Mouse (Mus musculus): ENCODE measurements around the gene I0C0044D17Rik. TPM values are rescaled to one million over a fixed set of nuclear protein-coding genes. Genes with fewer than 3 reads are reported as not detected.
A peak's percentile ranks its signal among the peaks of the same experiment; 100 is the strongest.

I0C0044D17Rik gene
- total RNA-seq, 2 experiments from 2014 or later: not detected

GRCm38 (mm10) chr4:98836519-98836918 is 12.9 kb upstream of the I0C0044D17Rik start:
- no peak for DNase-seq (ENCODE audit: low spot score in 2 of 2)
- intact Hi-C loops (cut with DNase I): no loop called here

- intact Hi-C loops (cut with DNase I): no loop called here
- DNase-seq (ENCODE audit: low spot score in 2 of 2): no peak
Observed at GRCm38 (mm10) chr4:98834782-98835181, 11.1 kb upstream of the I0C0044D17Rik start.

- DNase-seq (ENCODE audit: low spot score in 2 of 2): no peak
- intact Hi-C loops (cut with DNase I): no loop called here
Observed at GRCm38 (mm10) chr4:98831726-98832125, 8.1 kb upstream of the I0C0044D17Rik start.

DNA sequence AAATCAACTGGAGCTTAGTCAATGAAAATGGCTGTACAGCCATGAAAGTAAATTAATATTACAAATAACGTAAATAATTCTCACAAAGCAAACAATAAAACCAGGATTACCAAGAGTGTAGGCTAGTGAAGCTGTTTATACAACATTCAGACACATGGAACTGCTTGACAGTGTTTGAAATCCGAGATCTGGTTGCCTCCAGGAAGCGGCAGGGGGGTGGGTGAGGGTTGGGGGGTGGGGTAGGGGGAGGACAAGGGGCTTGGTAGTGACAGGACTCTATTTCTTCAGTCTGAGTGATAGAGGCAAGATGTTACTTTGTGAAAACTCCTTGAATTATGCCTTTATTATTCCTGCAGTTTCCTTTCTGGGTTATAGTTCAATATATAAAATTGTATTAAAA is 3.1 kb upstream of the I0C0044D17Rik start:
- intact Hi-C loops (cut with DNase I): no loop called here

DNA sequence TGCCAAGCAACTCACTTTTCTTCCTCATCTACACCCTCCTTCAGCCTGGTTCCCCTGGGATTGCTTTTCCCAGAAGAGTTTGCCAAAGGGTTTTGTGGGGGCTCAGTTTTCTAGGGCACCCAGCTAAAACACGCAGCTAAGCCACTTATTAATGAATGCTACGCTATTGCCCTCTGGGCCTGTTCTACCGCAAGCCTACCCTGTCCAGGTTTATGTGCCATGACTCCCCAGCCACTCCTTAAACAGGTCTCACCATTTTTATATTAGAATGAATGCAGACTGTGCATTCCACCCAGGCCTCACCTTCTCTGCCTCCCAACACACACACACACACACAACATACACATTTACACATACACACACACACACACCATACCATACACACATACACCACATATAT is 593 bp downstream of the I0C0044D17Rik start:
- intact Hi-C loops (cut with DNase I): no loop called here
- no peak for DNase-seq (ENCODE audit: low spot score in 2 of 2)

More for the DNA sequence above, 3.1 kb upstream of the I0C0044D17Rik start:
- DNase-seq (ENCODE audit: low spot score in 2 of 2): no peak

DNA sequence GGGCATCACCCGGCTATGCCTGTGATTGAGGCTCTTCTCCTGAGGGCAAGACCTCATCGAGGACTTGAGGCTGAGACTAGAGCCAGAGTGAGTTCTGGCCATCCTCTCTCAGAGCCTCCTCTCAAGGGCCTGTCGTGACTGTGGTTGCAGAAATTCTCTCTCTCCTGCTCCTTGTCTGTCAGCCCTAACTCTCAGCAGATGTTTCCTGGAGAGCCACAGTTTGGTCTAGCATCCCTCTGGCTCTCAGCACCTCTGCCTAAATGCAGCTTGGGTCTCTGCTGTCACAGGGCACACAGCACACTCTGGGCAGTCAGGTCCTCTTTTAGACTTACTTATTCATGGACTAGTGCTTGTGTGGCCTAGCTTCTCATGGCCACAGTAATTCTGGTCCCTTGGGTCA is 1.2 kb downstream of the I0C0044D17Rik start:
- intact Hi-C loops (cut with DNase I): no loop called here
- DNase-seq (ENCODE audit: low spot score in 2 of 2): no peak

DNA sequence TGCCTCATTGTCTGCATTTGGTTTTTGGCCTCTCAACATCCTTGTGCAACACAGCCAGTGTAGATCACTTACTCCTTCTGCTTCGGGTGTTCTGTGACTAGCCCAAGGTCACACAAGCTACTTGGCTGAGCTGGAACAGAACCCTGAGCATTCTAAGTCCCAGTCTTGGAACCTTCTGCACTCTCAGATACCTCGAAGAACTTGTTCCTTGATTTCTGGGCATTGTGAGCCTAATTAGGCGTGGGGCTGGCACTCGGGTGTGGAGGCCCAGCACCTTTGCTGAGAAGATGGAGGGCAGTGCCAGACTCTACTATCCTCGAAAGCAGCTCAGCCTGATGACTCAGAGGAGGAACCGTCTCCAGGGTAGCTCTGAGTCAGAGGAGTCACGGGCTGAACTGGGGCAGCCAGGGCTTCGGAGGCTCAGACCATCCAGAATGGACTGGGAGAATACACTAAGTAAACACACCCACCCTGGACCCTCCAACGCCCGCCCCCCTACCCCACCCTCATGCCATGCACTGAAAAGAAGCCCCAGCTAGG is 4.4 kb downstream of the I0C0044D17Rik start:
- intact Hi-C loops (cut with DNase I): no loop called here
- DNase-seq (ENCODE audit: low spot score in 2 of 2): no peak

DNA sequence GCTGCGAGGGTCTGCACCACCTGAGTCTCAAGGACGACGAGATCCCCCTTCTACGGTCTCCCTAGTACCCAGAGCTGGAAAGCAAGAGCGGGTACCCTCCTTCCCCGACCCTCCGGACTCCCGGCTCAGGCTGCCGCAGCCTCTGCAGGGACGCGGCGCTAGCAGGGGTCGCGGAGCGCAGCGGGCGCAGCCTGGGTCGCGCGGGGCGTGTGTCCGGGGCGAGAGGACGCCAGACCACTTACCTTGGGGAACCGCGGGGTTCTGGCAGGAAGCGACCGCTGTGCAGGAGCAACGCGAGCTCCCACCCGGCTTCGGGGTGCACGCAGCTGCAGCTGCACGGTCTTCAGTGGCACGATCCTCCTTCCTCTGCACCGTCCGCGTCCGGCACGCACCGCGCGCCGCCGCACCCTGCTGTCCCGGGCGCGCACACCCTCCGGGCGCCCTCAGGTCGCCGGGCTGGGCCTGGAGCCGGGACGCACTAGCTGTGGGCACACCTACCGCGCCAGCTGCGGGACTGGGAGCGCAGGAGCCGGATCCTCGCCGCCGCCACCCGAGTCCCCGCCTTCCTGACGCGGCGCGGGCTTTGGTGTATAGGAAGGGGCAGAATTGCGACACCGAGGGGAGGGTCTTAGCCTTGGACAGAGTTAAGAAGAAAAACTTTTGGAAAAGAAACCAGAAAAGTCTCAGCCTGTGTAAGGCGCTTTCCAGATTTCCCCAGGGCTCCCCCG is 6.3 kb downstream of the I0C0044D17Rik start, which contains the start of gene Kank4:
Gene Kank4 (minus strand): TSS at position 354 of the 728 bp plus-strand sequence.
- intact Hi-C loops (cut with DNase I): no loop called here
- peak in 1 of 2 experiments; percentile 11 for DNase-seq (ENCODE audit: low spot score in 2 of 2)

DNA sequence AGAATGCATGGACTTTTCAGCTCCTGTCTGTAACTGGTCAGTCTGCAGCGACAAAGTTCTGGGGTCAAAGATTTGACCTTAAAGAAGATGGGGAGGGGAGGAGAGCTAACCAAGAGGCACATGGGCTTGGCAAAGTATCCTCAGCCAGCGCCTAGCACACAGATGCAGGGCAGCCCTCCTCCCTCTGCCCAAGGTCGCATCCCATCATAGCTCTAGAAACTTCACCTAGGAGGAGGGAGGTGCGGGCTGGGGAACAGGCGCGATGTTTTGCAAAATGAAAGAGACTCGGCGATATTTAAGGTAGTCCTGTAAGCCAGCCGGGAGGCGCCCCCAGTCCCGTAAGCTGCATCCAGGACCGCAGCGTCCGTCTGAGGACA is 6.8 kb downstream of the I0C0044D17Rik start:
- intact Hi-C loops (cut with DNase I): no loop called here
- no peak for DNase-seq (ENCODE audit: low spot score in 2 of 2)

GRCm38 (mm10) chr4:98806306-98806705 is 17.3 kb downstream of the I0C0044D17Rik start:
- DNase-seq (ENCODE audit: low spot score in 2 of 2): no peak
- intact Hi-C loops (cut with DNase I): no loop called here

- intact Hi-C loops (cut with DNase I): no loop called here
- no peak for DNase-seq (ENCODE audit: low spot score in 2 of 2)
Observed at GRCm38 (mm10) chr4:98805291-98806048, 18.2 kb downstream of the I0C0044D17Rik start.

DNA sequence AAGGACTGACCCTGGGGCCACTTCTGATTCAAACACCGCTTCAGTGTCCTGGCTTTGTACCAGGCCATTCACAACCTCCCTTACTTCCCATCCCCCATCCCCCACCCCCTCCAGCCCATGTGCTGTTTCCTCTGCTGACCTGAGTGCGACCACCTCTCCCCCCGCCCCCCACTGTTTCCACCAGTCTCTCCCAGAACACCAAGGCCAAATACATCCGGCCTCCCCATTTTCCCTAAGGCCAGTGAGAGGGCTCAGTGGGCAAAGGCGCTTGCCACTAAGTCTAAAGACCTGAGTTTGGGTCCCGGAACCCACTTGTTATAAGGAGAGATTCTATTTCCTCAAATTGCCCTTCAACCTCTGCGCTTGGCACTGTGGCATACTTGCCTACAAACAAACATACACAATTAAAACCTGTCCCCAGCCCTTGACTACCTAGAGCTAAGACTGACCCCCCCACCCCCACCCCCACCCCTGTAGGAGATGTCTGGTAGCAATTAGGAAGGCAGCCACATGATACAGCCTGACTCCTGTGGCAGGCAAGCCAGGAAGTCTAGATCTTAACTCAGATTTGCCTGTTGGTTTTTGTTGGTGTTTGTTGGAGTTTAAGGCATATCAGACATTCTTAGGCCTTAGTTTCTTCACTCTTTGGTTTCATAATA is 19.0 kb downstream of the I0C0044D17Rik start:
- DNase-seq (ENCODE audit: low spot score in 2 of 2): no peak
- intact Hi-C loops (cut with DNase I): no loop called here

GRCm38 (mm10) chr4:98801775-98802174 is 21.9 kb downstream of the I0C0044D17Rik start:
- intact Hi-C loops (cut with DNase I): no loop called here
- no peak for DNase-seq (ENCODE audit: low spot score in 2 of 2)

- intact Hi-C loops (cut with DNase I): no loop called here
- DNase-seq (ENCODE audit: low spot score in 2 of 2): peak in 1 of 2 experiments; percentile 9
Observed at GRCm38 (mm10) chr4:98800824-98801223, 22.8 kb downstream of the I0C0044D17Rik start.

- DNase-seq (ENCODE audit: low spot score in 2 of 2): peak; percentile 8 to 15
- intact Hi-C loops (cut with DNase I): no loop called here
Observed at GRCm38 (mm10) chr4:98796591-98797341, 26.9 kb downstream of the I0C0044D17Rik start.

DNA sequence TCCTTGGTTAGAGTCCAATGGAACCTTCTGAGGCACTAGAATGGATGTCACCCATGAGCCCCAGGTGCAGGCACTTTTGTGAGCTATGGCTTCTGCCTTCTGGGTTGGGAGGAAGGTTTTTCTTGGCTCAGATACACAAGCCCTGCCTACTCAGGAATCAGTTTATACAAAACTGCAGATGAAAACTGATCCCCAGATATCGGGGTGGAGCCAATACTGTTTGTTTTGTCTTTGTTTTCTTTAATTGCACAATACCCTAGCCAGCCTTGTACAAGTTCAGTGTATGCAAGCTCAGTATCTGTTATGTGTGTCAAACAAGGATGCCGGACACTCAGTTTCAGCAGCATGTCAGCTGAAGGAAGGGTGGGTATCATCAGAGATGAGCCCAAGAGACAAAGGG is 28.4 kb downstream of the I0C0044D17Rik start:
- no peak for DNase-seq (ENCODE audit: low spot score in 2 of 2)
- intact Hi-C loops (cut with DNase I): no loop called here

DNA sequence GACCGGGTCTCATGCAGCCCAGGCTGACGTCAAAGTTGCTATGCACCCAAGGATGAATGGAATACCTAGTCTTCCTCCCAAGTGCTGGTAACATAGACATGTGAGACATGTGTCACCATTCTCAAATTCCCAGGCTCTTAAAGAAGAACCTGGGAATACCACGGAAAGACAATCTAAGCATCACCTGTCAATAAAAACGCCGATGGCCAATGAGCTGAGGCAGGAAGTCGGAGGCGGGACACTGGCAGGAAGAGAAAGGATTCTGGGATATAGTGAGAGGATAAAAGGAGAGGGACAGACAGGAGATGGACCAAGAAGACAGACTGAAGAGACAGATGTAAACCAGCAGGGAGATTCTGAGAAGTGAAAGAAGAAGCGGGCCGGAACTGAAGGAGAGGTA is 30.2 kb downstream of the I0C0044D17Rik start:
- intact Hi-C loops (cut with DNase I): no loop called here
- DNase-seq (ENCODE audit: low spot score in 2 of 2): no peak

DNA sequence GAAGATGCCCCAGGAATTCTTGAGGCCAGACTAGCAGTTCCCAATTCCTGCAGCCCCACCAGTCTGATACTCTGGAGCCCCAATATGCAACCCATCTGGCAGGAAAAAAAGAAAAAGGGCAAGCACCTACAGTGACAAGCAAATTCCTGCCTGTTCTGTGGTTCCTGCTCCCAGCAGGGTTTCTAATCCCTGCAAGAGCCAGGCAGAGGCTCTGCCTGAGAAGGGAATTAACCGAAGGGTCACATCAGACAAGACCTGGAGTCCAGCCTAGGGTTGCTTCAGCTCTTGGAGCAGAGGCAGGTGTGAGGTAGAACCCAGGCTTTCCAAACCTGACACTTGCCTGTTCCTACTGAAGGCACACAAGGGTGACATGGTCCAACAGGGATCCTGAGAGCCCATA is 32.9 kb downstream of the I0C0044D17Rik start:
- intact Hi-C loops (cut with DNase I): no loop called here
- no peak for DNase-seq (ENCODE audit: low spot score in 2 of 2)

- intact Hi-C loops (cut with DNase I): no loop called here
- no peak for DNase-seq (ENCODE audit: low spot score in 2 of 2)
Observed at GRCm38 (mm10) chr4:98789861-98790311, 33.8 kb downstream of the I0C0044D17Rik start.

Data from left cerebral cortex, postnatal 14 days (tissue).